Mouse (Mus musculus) monocyte, adult 5-6 weeks (primary cell): ENCODE data around the gene Crygn. TPM values are rescaled to one million over a fixed set of nuclear protein-coding genes. Genes with fewer than 3 reads are reported as not detected.
"Not testable (repeated sequence)": the region's sequence is repeated elsewhere in the genome, so short reads cannot be mapped to it uniquely, and the experiment has no call there.

ENCODE experiments used
- ATAC-seq: fragments of 153-309, 156-312 bp; replicated peaks from 2 replicates; pipeline ENCODE4 v1.8.0; 2017; ENCODE audit warnings: mild to moderate bottlenecking; ENCODE audit not compliant: low TSS enrichment, insufficient number of reproducible peaks, severe bottlenecking, poor library complexity, low FRiP score
- total RNA-seq: library from RNA; stranded (forward); fragments of 200-1000, 200-491, 200-594 nt; gene quantifications from 3 replicates; pipeline ENCODE4 v1.2.3, GENCODE M21; 2017

The Crygn gene
- 21.0 TPM in 1 of 3 replicates, not detected in the others for total RNA-seq

- ATAC-seq = no peak
Measured at GRCm38 (mm10) chr5:24757816-24758215, at the start of gene Crygn. Gene Crygn (minus strand): TSS chr5:24758008.

- ATAC-seq = no peak
Measured at GRCm38 (mm10) chr5:24805222-24805621, 47.4 kb upstream of the Crygn start.

- no peak for ATAC-seq
Measured at GRCm38 (mm10) chr5:24804661-24805060, 46.9 kb upstream of the Crygn start.

GRCm38 (mm10) chr5:24801841-24802624 is 44.2 kb upstream of the Crygn start:
- no peak for ATAC-seq

- ATAC-seq = no peak
Measured at GRCm38 (mm10) chr5:24800416-24800815, 42.6 kb upstream of the Crygn start.

- ATAC-seq = no peak
Measured at GRCm38 (mm10) chr5:24798639-24799038, 40.8 kb upstream of the Crygn start.

GRCm38 (mm10) chr5:24797858-24798257 is 40.0 kb upstream of the Crygn start:
- no peak for ATAC-seq

GRCm38 (mm10) chr5:24792961-24793360 is 35.2 kb upstream of the Crygn start:
- 0 out of 2 replicates have a peak, but pooled peaks have one; percentile 17 for ATAC-seq

GRCm38 (mm10) chr5:24782957-24783356 is 25.1 kb upstream of the Crygn start:
- no peak for ATAC-seq

- peak; percentile 68 for ATAC-seq
Measured at GRCm38 (mm10) chr5:24781048-24781447, 23.2 kb upstream of the Crygn start.

- ATAC-seq = peak; percentile 63; the same call in 1 of the 2 replicates
Measured at GRCm38 (mm10) chr5:24779881-24780512, 22.2 kb upstream of the Crygn start.

GRCm38 (mm10) chr5:24779321-24779720 is 21.5 kb upstream of the Crygn start:
- no peak for ATAC-seq

GRCm38 (mm10) chr5:24778843-24779140 is 21.0 kb upstream of the Crygn start:
- ATAC-seq = no peak

- no peak for ATAC-seq
Measured at GRCm38 (mm10) chr5:24778082-24778842, 20.5 kb upstream of the Crygn start.

- no peak for ATAC-seq
Measured at GRCm38 (mm10) chr5:24776681-24777080, 18.9 kb upstream of the Crygn start.

GRCm38 (mm10) chr5:24774549-24774948 is 16.7 kb upstream of the Crygn start:
- ATAC-seq = not testable (repeated sequence)

GRCm38 (mm10) chr5:24756931-24757330 is 877 bp downstream of the Crygn start:
- ATAC-seq = no peak

- ATAC-seq = no peak
Measured at GRCm38 (mm10) chr5:24752175-24752498, 5.7 kb downstream of the Crygn start.

GRCm38 (mm10) chr5:24751305-24752174 is 6.3 kb downstream of the Crygn start:
- peak; percentile 54 for ATAC-seq
